Mouse (Mus musculus): ENCODE measurements around the gene Gm9507.
A peak's percentile ranks its signal among the peaks of the same experiment; 100 is the strongest.
"Not testable (repeated sequence)": the region's sequence is repeated elsewhere in the genome, so short reads cannot be mapped to it uniquely, and the experiment has no call there.

Gene Gm9507

DNA sequence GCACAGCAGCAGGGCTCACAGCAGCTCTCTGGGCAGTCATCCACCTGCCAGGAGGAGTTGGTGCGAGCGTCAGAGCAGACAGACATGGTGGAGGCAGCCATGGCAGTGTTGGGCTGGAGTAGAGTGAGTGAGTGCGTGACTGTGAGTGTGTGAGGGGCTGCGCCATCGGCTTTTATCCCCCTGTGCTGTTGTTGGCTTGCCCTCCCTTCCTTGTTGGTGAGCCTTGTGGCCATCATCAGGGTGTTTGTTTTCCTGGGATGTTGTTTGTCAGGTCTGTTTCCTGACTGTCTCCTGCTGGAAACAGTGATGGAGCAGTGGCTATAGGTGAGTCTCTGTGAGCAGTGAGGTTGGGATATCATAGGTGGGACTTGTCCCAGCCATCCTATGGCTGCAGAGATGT lies at the start of gene Gm9507:
Gene Gm9507 (minus strand): TSS at position 101 of the 400 bp plus-strand sequence.
- DNase-seq, result no peak

DNA sequence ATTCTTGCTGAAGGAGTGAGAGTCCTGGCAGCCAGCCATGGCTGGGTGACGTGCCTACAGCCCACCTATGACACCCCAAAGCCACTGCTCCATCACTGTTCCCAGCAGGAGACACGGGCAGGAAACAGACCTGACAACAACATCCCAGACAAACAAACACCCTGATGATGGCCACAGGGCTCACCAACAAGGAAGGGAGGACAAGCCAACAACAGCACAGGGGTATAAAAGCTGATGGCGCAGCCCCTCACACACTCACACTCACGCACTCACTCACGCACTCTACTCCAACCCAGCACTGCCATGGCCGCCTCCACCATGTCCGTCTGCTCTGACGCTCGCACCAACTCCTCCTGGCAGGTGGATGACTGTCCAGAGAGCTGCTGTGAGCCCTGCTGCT lies 40.9 kb upstream of the Gm9507 start, which contains the start of gene Gm10318:
Gene Gm10318 (plus strand): TSS at position 301 of the 400 bp plus-strand sequence.
- DNase-seq, result no peak

DNA sequence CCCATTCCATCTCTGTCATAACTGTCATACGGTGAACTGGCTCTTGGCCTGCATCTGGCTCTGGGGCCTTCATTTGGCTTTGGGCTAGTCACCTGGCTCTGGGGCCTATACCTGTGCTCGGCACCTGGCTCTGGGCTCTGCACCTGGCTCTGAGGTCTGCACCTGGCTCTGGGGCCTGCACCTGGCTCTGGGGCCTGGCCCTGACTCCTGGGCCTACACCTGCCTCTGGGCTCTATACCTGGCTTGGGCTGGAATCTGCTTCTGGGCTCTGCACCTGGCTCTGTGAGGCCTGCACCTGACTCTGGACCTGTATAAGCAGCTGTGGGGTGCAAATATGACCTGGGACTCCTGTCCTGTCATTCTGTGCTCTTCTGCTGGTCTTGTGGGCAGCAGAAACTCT lies 35.9 kb upstream of the Gm9507 start:
- DNase-seq, result no peak

DNA sequence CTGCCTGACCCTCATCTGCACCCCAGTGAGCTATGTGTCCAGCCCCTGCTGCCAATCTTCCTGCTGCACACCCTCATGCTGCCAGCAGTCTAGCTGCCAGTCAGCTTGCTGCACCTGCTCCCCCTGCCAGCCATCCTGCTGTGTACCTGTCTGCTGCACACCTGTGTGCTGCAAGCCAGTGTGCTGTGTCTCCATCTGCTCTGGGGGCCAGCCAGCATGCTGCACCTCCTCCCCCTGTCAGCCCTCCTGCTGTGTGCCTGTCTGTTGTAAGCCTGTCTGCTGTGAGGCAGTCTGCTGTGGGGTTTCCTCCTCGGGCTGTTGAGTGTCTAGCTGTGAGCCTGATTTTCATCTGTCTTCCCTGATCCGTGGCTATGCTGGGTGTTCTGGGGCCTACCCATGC lies 35.3 kb upstream of the Gm9507 start:
- no peak for DNase-seq

DNA sequence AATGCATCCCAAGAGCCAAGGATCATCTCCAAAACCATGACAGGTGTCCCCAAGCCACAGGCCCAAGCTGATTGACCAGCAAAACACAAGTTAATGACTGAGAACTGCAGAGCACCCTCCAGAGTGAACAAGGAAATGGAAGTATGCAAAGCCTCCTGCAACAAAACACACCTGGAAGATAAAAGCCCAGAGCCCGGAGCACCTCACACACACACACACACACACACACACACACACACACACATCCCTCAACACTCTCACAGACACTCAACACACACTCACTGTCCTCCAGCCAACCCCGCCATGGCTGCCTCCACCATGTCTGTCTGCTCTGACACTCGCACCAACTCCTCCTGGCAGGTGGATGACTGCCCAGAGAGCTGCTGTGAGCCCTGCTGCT lies 34.9 kb upstream of the Gm9507 start, which contains the start of gene Gm36176:
Gene Gm36176 (plus strand): TSS at position 301 of the 400 bp plus-strand sequence.
- DNase-seq, result no peak

DNA sequence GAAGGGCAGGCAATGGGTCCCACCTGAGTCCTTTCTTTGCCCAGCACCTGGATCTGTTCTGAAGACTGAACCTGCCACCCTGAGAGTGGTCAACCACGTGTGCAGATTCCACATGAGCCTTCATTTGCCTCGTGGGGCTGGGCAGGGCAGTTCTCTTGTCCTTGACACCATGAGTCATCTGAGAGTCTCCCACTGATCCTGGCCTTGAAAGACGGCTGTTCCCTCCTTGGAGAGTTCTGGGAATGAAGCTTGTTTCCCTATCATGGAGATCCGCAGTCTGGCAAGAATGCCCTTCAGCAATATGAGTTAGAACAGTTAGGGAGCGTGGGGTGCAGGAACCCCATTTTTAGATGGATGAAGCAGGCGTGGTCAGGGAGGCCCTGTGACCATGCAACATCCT lies 27.4 kb upstream of the Gm9507 start:
- no peak for DNase-seq

DNA sequence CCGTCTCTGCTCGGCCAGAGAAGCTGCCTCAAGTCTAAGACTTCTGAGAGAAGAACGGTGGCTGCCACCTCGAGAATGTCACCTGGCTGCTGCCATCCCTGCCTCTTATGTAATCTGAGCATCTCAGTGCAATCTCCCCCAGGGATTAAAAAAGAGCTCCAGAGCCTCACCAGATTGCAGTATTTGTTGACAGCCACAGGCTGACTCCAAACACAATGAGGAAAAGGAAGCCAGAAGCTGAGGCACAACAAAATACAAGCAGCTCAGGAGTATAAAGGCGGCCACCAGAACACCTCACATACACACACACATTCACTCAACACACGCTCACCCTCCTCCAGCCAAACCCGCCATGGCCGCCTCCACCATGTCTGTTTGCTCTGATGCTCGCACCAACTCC lies 24.0 kb upstream of the Gm9507 start, which contains the start of gene Krtap10-10:
Gene Krtap10-10 (plus strand): TSS at position 301 of the 400 bp plus-strand sequence.
- DNase-seq, result no peak

DNA sequence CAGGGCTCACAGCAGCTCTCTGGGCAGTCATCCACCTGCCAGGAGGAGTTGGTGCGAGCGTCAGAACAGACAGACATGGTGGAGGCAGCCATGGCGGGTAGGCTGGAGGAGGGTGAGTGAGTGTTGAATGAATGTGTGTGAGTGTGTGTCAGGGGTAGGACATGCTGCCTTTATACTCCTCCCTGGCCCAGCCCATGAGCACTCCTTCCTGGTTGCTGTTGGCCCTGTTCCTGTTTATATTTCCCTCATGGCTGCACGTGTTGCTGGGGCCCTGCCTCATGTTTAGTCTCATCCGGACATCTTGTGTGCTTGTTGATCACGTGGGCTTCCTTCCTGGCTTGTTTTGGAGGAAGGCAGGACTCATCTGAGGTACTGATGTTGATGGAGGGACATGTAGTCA lies 15.3 kb upstream of the Gm9507 start, which contains the start of gene Krtap10-4:
Gene Krtap10-4 (minus strand): TSS at position 145 of the 400 bp plus-strand sequence.
- DNase-seq, result no peak

DNA sequence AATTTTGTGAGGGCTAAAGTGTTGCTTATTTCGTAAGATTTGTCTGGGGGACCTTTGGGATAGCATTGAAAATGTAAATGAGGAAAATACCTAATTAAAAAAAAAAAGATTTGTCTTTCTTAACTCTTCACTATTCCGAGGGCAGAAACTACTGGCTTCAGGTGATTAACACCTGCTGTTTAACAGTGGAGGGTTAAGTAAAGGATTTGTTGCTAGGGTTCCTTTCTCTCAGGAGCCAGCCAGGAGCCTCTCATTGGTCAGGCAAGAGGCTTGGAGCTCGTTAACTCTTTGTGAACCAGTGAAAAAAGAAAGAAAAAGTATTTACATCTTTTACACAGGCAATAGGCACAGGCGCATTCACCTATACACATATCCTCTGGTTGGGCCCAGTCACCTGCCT lies 7.6 kb upstream of the Gm9507 start:
- no peak for DNase-seq

DNA sequence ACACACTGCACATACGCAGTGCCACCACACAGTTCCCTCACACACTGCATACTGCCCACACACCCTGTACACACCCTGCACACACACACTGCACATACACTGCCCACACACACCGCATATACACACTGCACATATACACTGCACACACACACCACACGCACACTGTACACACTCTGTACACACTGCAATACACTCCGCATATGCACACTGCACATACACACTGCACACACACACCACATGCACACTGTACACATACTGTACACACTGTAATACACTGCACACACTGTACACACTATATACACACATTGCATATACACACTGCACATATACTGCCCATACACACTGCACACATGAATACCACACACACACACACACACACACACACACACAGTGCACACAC lies 6.9 kb upstream of the Gm9507 start:
- no peak for DNase-seq

DNA sequence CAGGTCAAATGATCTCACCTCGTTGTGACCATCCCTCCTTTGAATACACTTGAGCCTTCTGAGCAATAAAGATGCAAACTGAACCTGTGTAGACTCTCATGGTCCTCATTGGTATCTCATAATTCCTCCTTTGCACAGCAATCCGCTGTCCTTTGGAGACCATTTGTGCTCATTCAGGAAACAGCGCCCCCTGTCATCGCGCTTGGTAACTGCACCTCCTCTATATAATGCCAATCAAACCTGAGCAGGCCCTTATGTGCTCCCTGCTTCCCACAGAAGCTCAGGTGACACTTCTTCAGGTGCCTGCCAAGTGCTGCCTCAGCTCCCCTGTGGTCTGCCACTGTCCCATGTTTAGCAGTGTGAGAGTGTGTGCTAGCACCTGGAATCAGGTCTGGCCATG lies 3.9 kb upstream of the Gm9507 start:
- peak; percentile 33 for DNase-seq

DNA sequence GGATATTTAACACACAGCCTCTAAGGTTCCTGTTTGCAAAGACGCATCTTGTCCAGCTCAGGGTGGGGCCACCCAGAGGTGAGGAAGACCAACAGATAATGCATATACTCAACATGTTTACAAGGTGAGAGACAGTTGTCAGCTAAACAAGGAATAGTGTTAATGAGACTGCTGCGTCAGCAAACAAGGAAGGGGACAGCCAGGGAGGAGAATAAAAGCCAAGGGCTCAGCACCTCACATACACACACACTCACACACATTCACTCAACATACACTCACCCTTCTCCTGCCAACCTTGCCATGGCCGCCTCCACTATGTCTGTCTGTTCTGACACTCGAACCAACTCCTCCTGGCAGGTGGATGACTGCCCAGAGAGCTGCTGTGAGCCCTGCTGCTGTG lies 2.7 kb upstream of the Gm9507 start, which contains the start of gene Gm2696:
Gene Gm2696 (plus strand): TSS at position 301 of the 400 bp plus-strand sequence.
- no peak for DNase-seq

DNA sequence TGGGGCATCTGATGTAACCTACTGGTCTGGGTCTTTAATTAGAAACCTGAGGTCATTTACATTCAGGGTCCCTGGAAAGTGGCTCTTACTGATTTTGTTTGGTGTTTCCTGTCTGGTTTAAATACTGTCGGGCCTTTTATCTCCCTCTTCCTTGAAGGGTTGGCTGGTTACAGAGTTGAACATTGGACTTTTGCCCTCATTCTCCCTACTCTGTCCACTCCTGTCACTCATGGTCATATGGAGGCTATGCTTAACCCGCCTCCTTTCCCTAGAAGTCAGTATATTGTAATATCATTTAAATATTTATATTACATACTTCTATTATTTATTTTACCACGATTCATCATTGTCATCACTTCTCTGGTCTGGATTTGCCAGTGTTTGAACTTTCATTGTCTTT lies 7.5 kb downstream of the Gm9507 start:
- DNase-seq, result no peak

DNA sequence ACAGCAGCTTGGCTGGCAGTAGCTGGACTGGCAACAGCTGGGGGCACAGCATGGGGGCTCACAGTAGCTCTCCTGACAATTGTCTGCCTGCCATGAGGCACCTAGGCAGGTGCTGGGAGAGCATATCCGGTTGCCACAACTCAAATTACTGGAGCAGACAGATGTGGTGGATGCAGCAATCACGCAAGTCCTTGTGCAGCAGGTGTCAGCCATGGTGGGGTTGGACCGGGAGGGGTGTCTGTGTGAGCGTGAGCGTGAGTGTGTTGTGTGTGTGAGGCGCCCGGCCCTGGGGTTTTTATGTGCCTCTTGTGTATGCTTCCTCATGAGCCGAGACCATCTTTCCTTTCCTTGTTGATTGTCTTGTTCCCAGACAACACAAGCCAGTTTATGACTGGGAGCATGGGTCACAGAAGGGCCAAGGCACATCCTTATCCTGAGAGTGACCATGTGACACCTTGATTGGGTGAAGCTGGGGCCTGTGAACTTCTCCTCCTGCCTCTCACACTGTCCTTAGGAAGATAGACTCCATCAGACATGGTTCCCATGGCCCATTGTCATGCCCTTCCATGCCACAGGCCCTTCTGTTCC lies 12.6 kb downstream of the Gm9507 start, which contains the start of gene Gm19668:
Gene Gm19668 (minus strand): TSS at position 213 of the 588 bp plus-strand sequence.
- DNase-seq, result no peak

DNA sequence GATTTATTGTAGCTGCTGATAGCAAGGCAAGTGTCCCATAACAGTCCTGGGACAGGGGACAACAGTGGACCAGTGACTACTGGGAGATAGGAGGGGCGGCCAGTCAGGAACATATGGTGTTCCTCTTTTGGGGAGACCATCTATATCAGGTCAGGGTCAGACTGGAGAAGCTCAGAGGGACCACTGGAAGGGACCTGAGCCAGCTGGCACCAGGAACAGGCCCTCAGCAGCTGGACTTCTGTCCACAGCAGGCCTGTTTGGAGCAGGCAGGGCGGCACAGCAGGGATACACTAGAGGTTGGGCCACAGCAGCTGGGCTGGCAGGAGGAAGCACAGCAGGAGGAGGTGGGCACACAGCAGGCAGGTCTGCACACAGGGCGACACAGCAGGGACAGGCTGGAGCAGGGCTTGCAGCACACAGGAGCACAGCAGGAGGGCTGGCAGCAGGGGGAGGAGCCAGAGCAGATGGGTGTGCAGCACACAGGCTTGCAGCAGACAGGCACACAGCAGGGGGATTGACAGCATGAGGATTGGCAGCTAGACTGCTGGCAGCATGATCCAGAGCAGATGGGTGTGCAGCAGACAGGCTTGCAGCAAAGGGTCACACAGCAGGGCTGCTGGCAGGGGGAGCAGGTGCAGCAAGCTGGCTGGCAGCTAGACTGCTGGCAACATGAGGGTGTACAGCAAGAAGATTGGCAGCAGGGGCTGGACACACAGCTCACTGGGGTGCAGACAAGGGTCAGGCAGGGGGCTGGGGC lies 13.3 kb downstream of the Gm9507 start:
- DNase-seq, result not testable (repeated sequence)

DNA sequence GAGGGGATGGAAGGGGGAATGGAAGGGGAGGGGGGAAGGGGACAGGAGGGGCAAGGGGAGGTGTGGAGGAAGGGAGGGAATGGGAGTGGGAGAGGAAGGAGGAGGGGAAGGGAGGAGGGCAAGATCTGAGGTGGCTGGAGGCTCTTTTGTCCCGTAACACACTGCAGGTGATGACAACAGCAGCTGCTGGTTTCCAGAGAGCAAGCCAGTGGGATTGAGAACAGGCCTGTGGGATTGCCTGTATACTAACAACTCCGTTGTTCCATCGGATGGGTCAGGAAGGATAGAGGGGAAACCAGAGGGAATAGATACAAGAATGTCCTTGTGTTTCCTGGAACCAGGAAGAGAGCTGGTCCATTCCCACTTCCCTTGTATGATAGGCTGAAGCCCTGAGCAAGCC lies 14.0 kb downstream of the Gm9507 start:
- DNase-seq, result no peak

DNA sequence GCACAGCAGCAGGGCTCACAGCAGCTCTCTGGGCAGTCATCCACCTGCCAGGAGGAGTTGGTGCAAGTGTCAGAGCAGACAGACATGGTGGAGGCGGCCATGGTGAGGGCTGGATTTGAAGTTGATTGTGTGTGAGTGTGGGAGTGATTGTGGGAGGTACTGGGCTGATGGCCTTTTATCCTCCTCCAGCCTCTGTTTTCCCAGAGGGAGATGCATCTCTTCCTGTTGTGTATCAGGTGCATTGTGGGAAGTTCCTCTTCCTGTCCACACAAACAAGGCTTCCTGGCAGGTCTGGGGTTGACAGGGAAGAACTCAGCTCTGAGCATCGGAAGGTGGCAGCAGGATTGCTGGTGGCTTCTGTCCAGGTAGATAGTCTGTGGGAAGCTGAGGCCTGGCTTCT lies 16.7 kb downstream of the Gm9507 start, which contains the start of gene Gm9639:
Gene Gm9639 (minus strand): TSS at position 101 of the 400 bp plus-strand sequence.
- no peak for DNase-seq

DNA sequence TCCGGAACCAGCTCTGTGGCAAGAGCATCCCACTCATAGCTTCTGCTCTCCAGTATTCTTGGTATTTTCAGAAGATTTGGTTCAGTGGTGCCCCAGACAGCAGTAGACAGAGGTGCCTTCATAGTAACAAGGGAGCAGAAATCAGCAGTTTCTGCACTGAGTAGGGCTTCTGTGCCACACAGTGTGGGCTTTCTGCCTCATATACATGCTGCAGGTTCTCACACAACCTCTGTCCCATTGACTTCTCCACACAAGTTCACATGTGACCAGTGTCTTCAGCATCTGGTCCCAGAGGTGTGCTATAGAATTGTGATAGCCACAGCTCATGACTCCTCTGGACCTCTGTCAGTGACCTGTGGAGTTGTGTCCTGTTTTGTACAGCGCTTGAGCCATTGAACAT lies 23.0 kb downstream of the Gm9507 start:
- no peak for DNase-seq

DNA sequence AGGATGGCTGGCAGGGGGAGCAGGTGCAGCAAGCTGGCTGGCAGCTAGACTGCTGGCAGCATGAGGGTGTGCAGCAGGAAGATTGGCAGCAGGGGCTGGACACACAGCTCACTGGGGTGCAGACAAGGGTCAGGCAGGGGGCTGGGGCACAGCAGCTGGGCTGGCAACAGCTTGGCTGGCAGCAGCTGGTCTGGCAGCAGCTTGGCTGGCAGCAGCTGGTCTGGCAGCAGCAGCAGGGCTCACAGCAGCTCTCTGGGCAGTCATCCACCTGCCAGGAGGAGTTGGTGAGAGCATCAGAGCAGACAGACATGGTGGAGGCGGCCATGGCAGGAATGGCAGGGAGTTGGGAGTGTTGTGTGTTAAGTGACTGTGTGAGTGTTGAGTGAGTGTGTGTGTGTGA lies 23.8 kb downstream of the Gm9507 start, which contains the start of gene Gm7137:
Gene Gm7137 (minus strand): TSS at position 325 of the 400 bp plus-strand sequence.
- not testable (repeated sequence) for DNase-seq

DNA sequence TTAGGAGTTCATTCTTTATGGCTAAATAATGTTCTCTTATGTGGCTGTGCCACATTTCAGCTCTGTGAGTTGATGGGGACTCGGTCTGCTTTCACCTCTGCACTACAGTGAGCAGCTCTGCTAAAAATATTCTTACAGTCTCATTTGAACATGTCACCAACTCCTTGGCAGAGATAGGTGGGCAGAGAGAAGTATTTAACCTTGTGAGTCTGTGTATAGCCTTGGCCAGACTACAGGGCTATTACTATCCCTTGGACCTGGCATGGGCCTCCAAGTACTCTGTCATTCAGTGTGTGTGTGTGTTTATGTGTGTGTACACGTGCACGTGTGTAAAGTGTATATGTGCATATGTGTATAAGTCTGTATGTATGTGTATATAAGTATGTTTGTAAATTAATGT lies 28.2 kb downstream of the Gm9507 start:
- not testable (repeated sequence) for DNase-seq

DNA sequence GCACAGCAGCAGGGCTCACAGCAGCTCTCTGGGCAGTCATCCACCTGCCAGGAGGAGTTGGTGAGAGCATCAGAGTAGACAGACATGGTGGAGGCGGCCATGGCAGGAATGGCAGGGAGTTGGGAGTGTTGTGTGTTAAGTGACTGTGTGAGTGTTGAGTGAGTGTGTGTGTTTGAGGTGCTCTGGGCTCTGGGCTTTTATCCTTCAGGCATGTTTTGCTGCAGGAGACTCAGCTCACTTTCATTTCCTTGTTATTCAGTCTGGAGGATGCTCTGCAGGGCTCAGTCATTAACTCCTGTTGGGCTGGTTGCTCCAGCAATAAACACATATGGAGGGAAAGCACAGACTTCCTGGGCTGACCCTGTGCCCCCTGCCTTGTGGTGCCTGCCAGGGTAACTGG lies 29.2 kb downstream of the Gm9507 start, which contains the start of gene Gm3250:
Gene Gm3250 (minus strand): TSS at position 101 of the 400 bp plus-strand sequence.
- not testable (repeated sequence) for DNase-seq

DNA sequence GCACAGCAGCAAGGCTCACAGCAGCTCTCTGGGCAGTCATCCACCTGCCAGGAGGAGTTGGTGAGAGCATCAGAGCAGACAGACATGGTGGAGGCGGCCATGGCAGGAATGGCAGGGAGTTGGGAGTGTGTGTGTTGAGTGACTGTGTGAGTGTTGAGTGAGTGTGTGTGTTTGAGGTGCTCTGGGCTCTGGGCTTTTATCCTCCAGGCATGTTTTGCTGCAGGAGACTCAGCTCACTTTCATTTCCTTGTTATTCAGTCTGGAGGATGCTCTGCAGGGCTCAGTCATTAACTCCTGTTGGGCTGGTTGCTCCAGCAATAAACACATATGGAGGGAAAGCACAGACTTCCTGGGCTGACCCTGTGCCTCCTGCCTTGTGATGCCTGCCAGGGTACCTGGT lies 34.8 kb downstream of the Gm9507 start, which contains the start of gene Gm7138:
Gene Gm7138 (minus strand): TSS at position 101 of the 400 bp plus-strand sequence.
- not testable (repeated sequence) for DNase-seq

DNA sequence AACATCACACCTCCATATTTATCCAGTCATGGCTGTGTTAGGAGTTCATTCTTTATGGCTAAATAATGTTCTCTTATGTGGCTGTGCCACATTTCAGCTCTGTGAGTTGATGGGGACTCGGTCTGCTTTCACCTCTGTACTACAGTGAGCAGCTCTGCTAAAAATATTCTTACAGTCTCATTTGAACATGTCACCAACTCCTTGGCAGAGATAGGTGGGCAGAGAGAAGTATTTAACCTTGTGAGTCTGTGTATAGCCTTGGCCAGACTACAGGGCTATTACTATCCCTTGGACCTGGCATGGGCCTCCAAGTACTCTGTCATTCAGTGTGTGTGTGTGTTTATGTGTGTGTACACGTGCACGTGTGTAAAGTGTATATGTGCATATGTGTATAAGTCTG lies 39.5 kb downstream of the Gm9507 start:
- not testable (repeated sequence) for DNase-seq

DNA sequence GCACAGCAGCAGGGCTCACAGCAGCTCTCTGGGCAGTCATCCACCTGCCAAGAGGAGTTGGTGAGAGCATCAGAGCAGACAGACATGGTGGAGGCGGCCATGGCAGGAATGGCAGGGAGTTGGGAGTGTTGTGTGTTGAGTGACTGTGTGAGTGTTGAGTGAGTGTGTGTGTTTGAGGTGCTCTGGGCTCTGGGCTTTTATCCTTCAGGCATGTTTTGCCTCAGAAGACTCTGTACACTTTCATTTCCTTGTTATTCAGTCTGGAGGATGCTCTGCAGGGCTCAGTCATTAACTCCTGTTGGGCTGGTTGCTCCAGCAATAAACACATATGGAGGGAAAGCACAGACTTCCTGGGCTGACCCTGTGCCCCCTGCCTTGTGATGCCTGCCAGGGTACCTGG lies 40.4 kb downstream of the Gm9507 start, which contains the start of gene Gm3238:
Gene Gm3238 (minus strand): TSS at position 101 of the 400 bp plus-strand sequence.
- DNase-seq, result not testable (repeated sequence)

Data from right cerebral cortex, postnatal 4 days (tissue).